Mouse (Mus musculus) olfactory bulb, adult 2 months (tissue): ENCODE measurements around the gene Rnaset2b.
"Not testable (repeated sequence)": the region's sequence is repeated elsewhere in the genome, so short reads cannot be mapped to it uniquely, and the experiment has no call there.

ENCODE experiments used
- CTCF ChIP-seq: fragments of 200-500 bp; IDR thresholded peaks from 2 replicates; pipeline ENCODE4 v1.5.1; 2012; ENCODE audit warnings: low read depth, mild to moderate bottlenecking, low read length, moderate library complexity; ENCODE audit not compliant: insufficient read depth
- POLR2A ChIP-seq: fragments of 200-500 bp; IDR thresholded peaks from 2 replicates; pipeline ENCODE4 v1.6.1; 2012; ENCODE audit warnings: mild to moderate bottlenecking, low read depth, low read length, moderate library complexity; ENCODE audit not compliant: insufficient read depth

DNA sequence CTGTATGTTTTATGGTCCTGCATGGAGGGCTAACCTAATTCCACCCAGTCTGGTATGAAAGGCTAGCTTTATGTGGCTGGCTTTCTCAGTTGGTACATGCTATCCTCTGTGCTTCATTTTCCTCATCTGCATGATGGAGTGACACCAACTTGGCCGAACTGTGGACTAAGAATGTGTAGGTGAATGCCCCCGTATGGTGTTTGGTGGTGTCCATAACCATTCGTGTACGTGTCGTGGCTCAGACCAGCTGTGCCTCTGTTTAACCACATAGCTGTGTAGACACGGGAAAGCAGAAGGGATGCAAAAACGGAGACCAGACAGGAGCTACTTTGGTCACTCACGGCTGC is 22.8 kb upstream of the Rnaset2b start:
- not testable (repeated sequence) for TF ChIP-seq POLR2A, CTCF
